Mouse (Mus musculus): ENCODE measurements at regions not wholly inside any gene's neighbourhood (a gene's known extent, or its start where the extent isn't known, plus 50 kb on each side); places are given as distances from the start of the nearest gene placed in this dataset.

GRCm38 (mm10) chr11:114284820-114285666 is 218.2 kb upstream of the Sdk2 start:
- Histone ChIP-seq H3K27ac (no peak overlapping the region), H3K36me3 (ENCODE audit: control insufficient read depth, insufficient read depth, low read length) (no peaks in the 10 kb centered on the region), H3K4me1 (ENCODE audit: control insufficient read depth, insufficient read depth, low read length) (no peaks in the 10 kb centered on the region; the same call in 1 of the 2 replicates), H3K27me3 (ENCODE audit: control insufficient read depth, insufficient read depth, low read length) (no peaks in the 10 kb centered on the region), H3K79me2 (replicated peaks; ENCODE audit: control insufficient read depth, insufficient read depth, low read length) (no peaks in the 10 kb centered on the region), H3K9ac (ENCODE audit: low read depth, low read length) (no peak overlapping the region), H3K4me3 (no peak overlapping the region)
- no peak for TF ChIP-seq CTCF (IDR thresholded peaks at IDR 0.05)
- no peak for TF ChIP-seq POLR2A (IDR thresholded peaks at IDR 0.05; ENCODE audit: insufficient read depth, low read depth, low read length)
- no peak for TF ChIP-seq EP300 (IDR thresholded peaks at IDR 0.05; ENCODE audit: insufficient read depth, low read depth, low read length)
- no peak for DNase-seq
- intact Hi-C loops (cut with DNase I) = no loop called here
- 78% methylated on average over 20 of the region's 20 CpGs for WGBS

GRCm38 (mm10) chr11:114283208-114283607 is 216.4 kb upstream of the Sdk2 start:
- intact Hi-C loops (cut with DNase I) = loop anchor here (2.0 kb wide), 3 partner anchors 78 to 416 kb away; no protein-coding TSS in a partner anchor
- Histone ChIP-seq H3K9ac (ENCODE audit: low read depth, low read length) (no peak overlapping the region), H3K27me3 (ENCODE audit: control insufficient read depth, insufficient read depth, low read length) (no peaks in the 10 kb centered on the region), H3K36me3 (ENCODE audit: control insufficient read depth, insufficient read depth, low read length) (no peaks in the 10 kb centered on the region), H3K27ac (no peak overlapping the region), H3K4me3 (no peak overlapping the region), H3K4me1 (ENCODE audit: control insufficient read depth, insufficient read depth, low read length) (no peaks in the 10 kb centered on the region; the same call in 1 of the 2 replicates), H3K79me2 (replicated peaks; ENCODE audit: control insufficient read depth, insufficient read depth, low read length) (no peaks in the 10 kb centered on the region)
- no peak for TF ChIP-seq EP300 (IDR thresholded peaks at IDR 0.05; ENCODE audit: insufficient read depth, low read depth, low read length)
- no peak for TF ChIP-seq POLR2A (IDR thresholded peaks at IDR 0.05; ENCODE audit: insufficient read depth, low read depth, low read length)
- peak; percentile 69 for TF ChIP-seq CTCF (IDR thresholded peaks at IDR 0.05)
- whole genome bisulfite sequencing = 46% methylated on average over 5 of the region's 5 CpGs
- DNase-seq = peak; percentile 11 to 46

GRCm38 (mm10) chr11:114282566-114282965 is 215.7 kb upstream of the Sdk2 start:
- 62% methylated on average over 5 of the region's 5 CpGs for WGBS
- intact Hi-C loops (cut with DNase I) = loop anchor here (2.0 kb wide), 3 partner anchors 78 to 416 kb away; no protein-coding TSS in a partner anchor
- Histone ChIP-seq H3K4me3 (no peak overlapping the region), H3K27ac (no peak overlapping the region), H3K79me2 (replicated peaks; ENCODE audit: control insufficient read depth, insufficient read depth, low read length) (no peaks in the 10 kb centered on the region), H3K4me1 (ENCODE audit: control insufficient read depth, insufficient read depth, low read length) (no peaks in the 10 kb centered on the region; the same call in 1 of the 2 replicates), H3K36me3 (ENCODE audit: control insufficient read depth, insufficient read depth, low read length) (no peaks in the 10 kb centered on the region), H3K9ac (ENCODE audit: low read depth, low read length) (no peak overlapping the region), H3K27me3 (ENCODE audit: control insufficient read depth, insufficient read depth, low read length) (no peaks in the 10 kb centered on the region)
- DNase-seq = no peak
- TF ChIP-seq CTCF (IDR thresholded peaks at IDR 0.05) = no peak
- TF ChIP-seq EP300 (IDR thresholded peaks at IDR 0.05; ENCODE audit: insufficient read depth, low read depth, low read length) = no peak
- no peak for TF ChIP-seq POLR2A (IDR thresholded peaks at IDR 0.05; ENCODE audit: insufficient read depth, low read depth, low read length)

- H3K27me3 ChIP-seq (ENCODE audit: control insufficient read depth, insufficient read depth, low read length) = no peaks in the 10 kb centered on the region
- 78% methylated on average over 9 of the region's 9 CpGs for WGBS
- intact Hi-C loops (cut with DNase I) = loop anchor here (2.0 kb wide), 3 partner anchors 77 to 415 kb away; no protein-coding TSS in a partner anchor
These were observed 215.0 kb upstream of the Sdk2 start for GRCm38 (mm10) chr11:114281846-114282245.

GRCm38 (mm10) chr11:114281041-114281695 is 214.3 kb upstream of the Sdk2 start:
- intact Hi-C loops (cut with DNase I) = no loop called here

More at GRCm38 (mm10) chr11:114281846-114282245, 215.0 kb upstream of the Sdk2 start:
- no peak overlapping the region for H3K9ac ChIP-seq (ENCODE audit: low read depth, low read length)
- no peak overlapping the region for H3K27ac ChIP-seq
- H3K4me1 ChIP-seq (ENCODE audit: control insufficient read depth, insufficient read depth, low read length) = no peaks in the 10 kb centered on the region
- no peak for DNase-seq
- H3K36me3 ChIP-seq (ENCODE audit: control insufficient read depth, insufficient read depth, low read length) = no peaks in the 10 kb centered on the region
- no peak for TF ChIP-seq CTCF (IDR thresholded peaks at IDR 0.05)
- no peak for TF ChIP-seq POLR2A (IDR thresholded peaks at IDR 0.05; ENCODE audit: insufficient read depth, low read depth, low read length)
- TF ChIP-seq EP300 (IDR thresholded peaks at IDR 0.05; ENCODE audit: insufficient read depth, low read depth, low read length) = no peak
- H3K4me3 ChIP-seq = no peak overlapping the region
- no peaks in the 10 kb centered on the region for H3K79me2 ChIP-seq (replicated peaks; ENCODE audit: control insufficient read depth, insufficient read depth, low read length)

More at GRCm38 (mm10) chr11:114281041-114281695, 214.3 kb upstream of the Sdk2 start:
- WGBS = 72% methylated on average over 14 of the region's 14 CpGs
- H3K27ac ChIP-seq = no peak overlapping the region
- no peak overlapping the region for H3K9ac ChIP-seq (ENCODE audit: low read depth, low read length)
- TF ChIP-seq POLR2A (IDR thresholded peaks at IDR 0.05; ENCODE audit: insufficient read depth, low read depth, low read length) = no peak
- TF ChIP-seq CTCF (IDR thresholded peaks at IDR 0.05) = no peak
- TF ChIP-seq EP300 (IDR thresholded peaks at IDR 0.05; ENCODE audit: insufficient read depth, low read depth, low read length) = no peak
- H3K79me2 ChIP-seq (replicated peaks; ENCODE audit: control insufficient read depth, insufficient read depth, low read length) = no peaks in the 10 kb centered on the region
- H3K27me3 ChIP-seq (ENCODE audit: control insufficient read depth, insufficient read depth, low read length) = no peaks in the 10 kb centered on the region
- H3K36me3 ChIP-seq (ENCODE audit: control insufficient read depth, insufficient read depth, low read length) = no peaks in the 10 kb centered on the region
- no peaks in the 10 kb centered on the region for H3K4me1 ChIP-seq (ENCODE audit: control insufficient read depth, insufficient read depth, low read length)
- no peak overlapping the region for H3K4me3 ChIP-seq
- DNase-seq = no peak

Measured in heart, adult 2 months (tissue).